Mouse (Mus musculus): ENCODE measurements around the gene Spg21. TPM values are rescaled to one million over a fixed set of nuclear protein-coding genes. Genes with fewer than 3 reads are reported as not detected.

Spg21 gene
- polyA plus RNA-seq, 1 experiment from 2014 or later, result 95.8 TPM

- no peaks in the 10 kb centered on the region for H3K36me3 ChIP-seq (ENCODE audit: control insufficient read depth, insufficient read depth, low read length)
- H3K4me2 ChIP-seq (ENCODE audit: low read depth, low read length), result no peak overlapping the region
- H3K9me3 ChIP-seq (replicated peaks; ENCODE audit: control insufficient read depth, low read length), result no peaks in the 10 kb centered on the region
- WGBS, result 22% methylated on average over 14 of the region's 14 CpGs
- peak; percentile 79 for ATAC-seq (ENCODE audit: insufficient read depth, low FRiP score)
- no peak overlapping the region for H3K4me3 ChIP-seq (replicated peaks; ENCODE audit: low read length)
- H3K27ac ChIP-seq (ENCODE audit: low read length), result no peak overlapping the region
- H3K4me1 ChIP-seq (ENCODE audit: control insufficient read depth, insufficient read depth, low read length), result peaks cover 10% of the 10 kb centered on the region
- no peak overlapping the region for H3K9ac ChIP-seq (ENCODE audit: low read length)
- no peaks in the 10 kb centered on the region for H3K27me3 ChIP-seq (ENCODE audit: control insufficient read depth, insufficient read depth, low read length)
Observed at GRCm38 (mm10) chr9:65523611-65524364, 63.0 kb downstream of the Spg21 start.

GRCm38 (mm10) chr9:65525445-65526195, 64.9 kb downstream of the Spg21 start:
- no peaks in the 10 kb centered on the region for H3K27me3 ChIP-seq (ENCODE audit: control insufficient read depth, insufficient read depth, low read length)
- no peak for ATAC-seq (ENCODE audit: insufficient read depth, low FRiP score)
- no peak overlapping the region for H3K27ac ChIP-seq (ENCODE audit: low read length)
- no peak overlapping the region for H3K4me3 ChIP-seq (replicated peaks; ENCODE audit: low read length)
- no peak overlapping the region for H3K4me2 ChIP-seq (ENCODE audit: low read depth, low read length)
- 0 out of 2 replicates have a peak, but pooled peaks cover 3% of the 10 kb centered on the region for H3K4me1 ChIP-seq (ENCODE audit: control insufficient read depth, insufficient read depth, low read length)
- H3K9ac ChIP-seq (ENCODE audit: low read length), result no peak overlapping the region
- WGBS, result 78% methylated on average over 10 of the region's 10 CpGs
- H3K36me3 ChIP-seq (ENCODE audit: control insufficient read depth, insufficient read depth, low read length), result no peaks in the 10 kb centered on the region
- no peaks in the 10 kb centered on the region for H3K9me3 ChIP-seq (replicated peaks; ENCODE audit: control insufficient read depth, low read length)

GRCm38 (mm10) chr9:65528417-65529038, 67.8 kb downstream of the Spg21 start:
- WGBS, result 61% methylated on average over 6 of the region's 6 CpGs
- ATAC-seq (ENCODE audit: insufficient read depth, low FRiP score), result no peak
- no peak overlapping the region for H3K9ac ChIP-seq (ENCODE audit: low read length)

GRCm38 (mm10) chr9:65529659-65530058, 68.9 kb downstream of the Spg21 start:
- Histone ChIP-seq H3K4me1 (ENCODE audit: control insufficient read depth, insufficient read depth, low read length) (no peaks in the 10 kb centered on the region), H3K4me2 (ENCODE audit: low read depth, low read length) (no peak overlapping the region), H3K9me3 (replicated peaks; ENCODE audit: control insufficient read depth, low read length) (no peaks in the 10 kb centered on the region), H3K27ac (ENCODE audit: low read length) (no peak overlapping the region), H3K27me3 (ENCODE audit: control insufficient read depth, insufficient read depth, low read length) (no peaks in the 10 kb centered on the region), H3K36me3 (ENCODE audit: control insufficient read depth, insufficient read depth, low read length) (no peaks in the 10 kb centered on the region), H3K4me3 (replicated peaks; ENCODE audit: low read length) (no peak overlapping the region), H3K9ac (ENCODE audit: low read length) (no peak overlapping the region)
- no peak for ATAC-seq (ENCODE audit: insufficient read depth, low FRiP score)
- WGBS, result 64% methylated on average over 8 of the region's 8 CpGs

More at GRCm38 (mm10) chr9:65528417-65529038, 67.8 kb downstream of the Spg21 start:
- Histone ChIP-seq H3K36me3 (ENCODE audit: control insufficient read depth, insufficient read depth, low read length) (no peaks in the 10 kb centered on the region), H3K27ac (ENCODE audit: low read length) (no peak overlapping the region), H3K4me3 (replicated peaks; ENCODE audit: low read length) (no peak overlapping the region), H3K9me3 (replicated peaks; ENCODE audit: control insufficient read depth, low read length) (no peaks in the 10 kb centered on the region), H3K4me1 (ENCODE audit: control insufficient read depth, insufficient read depth, low read length) (0 out of 2 replicates have a peak, but pooled peaks cover 3% of the 10 kb centered on the region), H3K27me3 (ENCODE audit: control insufficient read depth, insufficient read depth, low read length) (no peaks in the 10 kb centered on the region), H3K4me2 (ENCODE audit: low read depth, low read length) (no peak overlapping the region)

GRCm38 (mm10) chr9:65531283-65531682, 70.5 kb downstream of the Spg21 start:
- Histone ChIP-seq H3K4me1 (ENCODE audit: control insufficient read depth, insufficient read depth, low read length) (no peaks in the 10 kb centered on the region), H3K4me2 (ENCODE audit: low read depth, low read length) (no peak overlapping the region), H3K36me3 (ENCODE audit: control insufficient read depth, insufficient read depth, low read length) (no peaks in the 10 kb centered on the region), H3K4me3 (replicated peaks; ENCODE audit: low read length) (no peak overlapping the region), H3K9ac (ENCODE audit: low read length) (no peak overlapping the region), H3K27ac (ENCODE audit: low read length) (no peak overlapping the region), H3K27me3 (ENCODE audit: control insufficient read depth, insufficient read depth, low read length) (no peaks in the 10 kb centered on the region), H3K9me3 (replicated peaks; ENCODE audit: control insufficient read depth, low read length) (no peaks in the 10 kb centered on the region)
- 76% methylated on average over 5 of the region's 5 CpGs for WGBS
- ATAC-seq (ENCODE audit: insufficient read depth, low FRiP score), result no peak

GRCm38 (mm10) chr9:65532986-65533385, 72.2 kb downstream of the Spg21 start:
- 63% methylated on average over 8 of the region's 8 CpGs for WGBS
- Histone ChIP-seq H3K9ac (ENCODE audit: low read length) (no peak overlapping the region), H3K9me3 (replicated peaks; ENCODE audit: control insufficient read depth, low read length) (no peaks in the 10 kb centered on the region), H3K4me2 (ENCODE audit: low read depth, low read length) (no peak overlapping the region), H3K36me3 (ENCODE audit: control insufficient read depth, insufficient read depth, low read length) (no peaks in the 10 kb centered on the region), H3K4me1 (ENCODE audit: control insufficient read depth, insufficient read depth, low read length) (no peaks in the 10 kb centered on the region), H3K4me3 (replicated peaks; ENCODE audit: low read length) (no peak overlapping the region), H3K27ac (ENCODE audit: low read length) (no peak overlapping the region), H3K27me3 (ENCODE audit: control insufficient read depth, insufficient read depth, low read length) (no peaks in the 10 kb centered on the region)
- no peak for ATAC-seq (ENCODE audit: insufficient read depth, low FRiP score)

- H3K4me1 ChIP-seq (ENCODE audit: control insufficient read depth, insufficient read depth, low read length), result no peaks in the 10 kb centered on the region
- no peaks in the 10 kb centered on the region for H3K36me3 ChIP-seq (ENCODE audit: control insufficient read depth, insufficient read depth, low read length)
- H3K27me3 ChIP-seq (ENCODE audit: control insufficient read depth, insufficient read depth, low read length), result no peaks in the 10 kb centered on the region
- no peak overlapping the region for H3K27ac ChIP-seq (ENCODE audit: low read length)
- H3K9ac ChIP-seq (ENCODE audit: low read length), result no peak overlapping the region
- no peaks in the 10 kb centered on the region for H3K9me3 ChIP-seq (replicated peaks; ENCODE audit: control insufficient read depth, low read length)
- ATAC-seq (ENCODE audit: insufficient read depth, low FRiP score), result no peak
- H3K4me2 ChIP-seq (ENCODE audit: low read depth, low read length), result no peak overlapping the region
- WGBS, result 87% methylated on average over 3 of the region's 3 CpGs
- H3K4me3 ChIP-seq (replicated peaks; ENCODE audit: low read length), result no peak overlapping the region
Observed at GRCm38 (mm10) chr9:65534111-65534510, 73.4 kb downstream of the Spg21 start.

- no peaks in the 10 kb centered on the region for H3K36me3 ChIP-seq (ENCODE audit: control insufficient read depth, insufficient read depth, low read length)
- WGBS, result 61% methylated on average over 3 of the region's 3 CpGs
- H3K4me1 ChIP-seq (ENCODE audit: control insufficient read depth, insufficient read depth, low read length), result no peaks in the 10 kb centered on the region
- H3K9ac ChIP-seq (ENCODE audit: low read length), result no peak overlapping the region
- no peak overlapping the region for H3K4me2 ChIP-seq (ENCODE audit: low read depth, low read length)
- H3K27me3 ChIP-seq (ENCODE audit: control insufficient read depth, insufficient read depth, low read length), result no peaks in the 10 kb centered on the region
- no peaks in the 10 kb centered on the region for H3K9me3 ChIP-seq (replicated peaks; ENCODE audit: control insufficient read depth, low read length)
- ATAC-seq (ENCODE audit: insufficient read depth, low FRiP score), result no peak
- no peak overlapping the region for H3K4me3 ChIP-seq (replicated peaks; ENCODE audit: low read length)
- no peak overlapping the region for H3K27ac ChIP-seq (ENCODE audit: low read length)
Observed at GRCm38 (mm10) chr9:65535191-65535722, 74.5 kb downstream of the Spg21 start.

All from stomach, embryonic 16.5 days (tissue).